Mouse (Mus musculus): ENCODE measurements around the gene Stk16. TPM values are rescaled to one million over a fixed set of nuclear protein-coding genes. Genes with fewer than 3 reads are reported as not detected.
A peak's percentile ranks its signal among the peaks of the same experiment; 100 is the strongest.

Stk16 gene
- 147 and 193 TPM in 2 replicates for polyA plus RNA-seq (2012; rRNA removed)

- TF ChIP-seq POLR2A (IDR thresholded peaks at IDR 0.05; ENCODE audit: low read depth, low read length) (peak; percentile 67), CTCF (IDR thresholded peaks at IDR 0.05; ENCODE audit: extremely low read depth, insufficient read length, insufficient replicate concordance, low read depth, low read length) (no peak)
- Histone ChIP-seq H3K27me3 (ENCODE audit: control insufficient read depth, insufficient read depth, low read length) (no peaks in the 10 kb centered on the region), H3K4me3 (ENCODE audit: low read depth, low read length) (peak within 1 kb of the TSS; percentile 88), H3K4me1 (ENCODE audit: control insufficient read depth, insufficient read depth, insufficient read length, low read length) (peaks cover 32% of the 10 kb centered on the region), H3K27ac (ENCODE audit: insufficient read depth, low read depth, low read length) (peak within 1 kb of the TSS; percentile 49), H3K36me3 (ENCODE audit: control insufficient read depth, insufficient read depth, low read length) (peaks cover 28% of the 10 kb centered on the region)
- 4% methylated on average over 42 of the region's 42 CpGs for WGBS
Measured at GRCm38 (mm10) chr1:75210136-75211087, at the start of gene Stk16, which contains the start of gene Glb1l. Gene Stk16, plus strand, starts transcription at chr1:75210838. Gene Glb1l, minus strand, starts transcription at chr1:75210813.

GRCm38 (mm10) chr1:75168093-75168471 lies 42.6 kb upstream of the Stk16 start:
- H3K4me3 ChIP-seq (ENCODE audit: low read depth, low read length), result peak overlapping the region; percentile 75
- peak overlapping the region; percentile 47 for H3K27ac ChIP-seq (ENCODE audit: insufficient read depth, low read depth, low read length)
- no peaks in the 10 kb centered on the region for H3K27me3 ChIP-seq (ENCODE audit: control insufficient read depth, insufficient read depth, low read length)
- 3% methylated on average over 7 of the region's 7 CpGs for WGBS
- TF ChIP-seq POLR2A (IDR thresholded peaks at IDR 0.05; ENCODE audit: low read depth, low read length), result no peak
- no peak for TF ChIP-seq CTCF (IDR thresholded peaks at IDR 0.05; ENCODE audit: extremely low read depth, insufficient read length, insufficient replicate concordance, low read depth, low read length)
- H3K36me3 ChIP-seq (ENCODE audit: control insufficient read depth, insufficient read depth, low read length), result peaks cover 27% of the 10 kb centered on the region
- peaks cover 5% of the 10 kb centered on the region for H3K4me1 ChIP-seq (ENCODE audit: control insufficient read depth, insufficient read depth, insufficient read length, low read length)

GRCm38 (mm10) chr1:75168472-75169464 lies 41.9 kb upstream of the Stk16 start, which contains the start of gene Zfand2b:
Gene Zfand2b, plus strand, starts transcription at chr1:75168646.
- peak within 1 kb of the TSS; percentile 47 for H3K27ac ChIP-seq (ENCODE audit: insufficient read depth, low read depth, low read length)
- 3% methylated on average over 59 of the region's 59 CpGs for WGBS
- H3K27me3 ChIP-seq (ENCODE audit: control insufficient read depth, insufficient read depth, low read length), result no peaks in the 10 kb centered on the region
- peaks cover 5% of the 10 kb centered on the region for H3K4me1 ChIP-seq (ENCODE audit: control insufficient read depth, insufficient read depth, insufficient read length, low read length)
- no peak for TF ChIP-seq CTCF (IDR thresholded peaks at IDR 0.05; ENCODE audit: extremely low read depth, insufficient read length, insufficient replicate concordance, low read depth, low read length)
- peak; percentile 85 for TF ChIP-seq POLR2A (IDR thresholded peaks at IDR 0.05; ENCODE audit: low read depth, low read length)
- H3K4me3 ChIP-seq (ENCODE audit: low read depth, low read length), result peak within 1 kb of the TSS; percentile 75
- H3K36me3 ChIP-seq (ENCODE audit: control insufficient read depth, insufficient read depth, low read length), result peaks cover 34% of the 10 kb centered on the region

- Histone ChIP-seq H3K27ac (ENCODE audit: insufficient read depth, low read depth, low read length) (no peak overlapping the region), H3K4me3 (ENCODE audit: low read depth, low read length) (peak overlapping the region; percentile 82), H3K36me3 (ENCODE audit: control insufficient read depth, insufficient read depth, low read length) (peaks cover 27% of the 10 kb centered on the region), H3K27me3 (ENCODE audit: control insufficient read depth, insufficient read depth, low read length) (no peaks in the 10 kb centered on the region), H3K4me1 (ENCODE audit: control insufficient read depth, insufficient read depth, insufficient read length, low read length) (peaks cover 12% of the 10 kb centered on the region)
- TF ChIP-seq POLR2A (IDR thresholded peaks at IDR 0.05; ENCODE audit: low read depth, low read length), result no peak
- TF ChIP-seq CTCF (IDR thresholded peaks at IDR 0.05; ENCODE audit: extremely low read depth, insufficient read length, insufficient replicate concordance, low read depth, low read length), result no peak
- WGBS, result 2% methylated on average over 23 of the region's 23 CpGs
Measured at GRCm38 (mm10) chr1:75179334-75180104, 31.1 kb upstream of the Stk16 start.

DNA sequence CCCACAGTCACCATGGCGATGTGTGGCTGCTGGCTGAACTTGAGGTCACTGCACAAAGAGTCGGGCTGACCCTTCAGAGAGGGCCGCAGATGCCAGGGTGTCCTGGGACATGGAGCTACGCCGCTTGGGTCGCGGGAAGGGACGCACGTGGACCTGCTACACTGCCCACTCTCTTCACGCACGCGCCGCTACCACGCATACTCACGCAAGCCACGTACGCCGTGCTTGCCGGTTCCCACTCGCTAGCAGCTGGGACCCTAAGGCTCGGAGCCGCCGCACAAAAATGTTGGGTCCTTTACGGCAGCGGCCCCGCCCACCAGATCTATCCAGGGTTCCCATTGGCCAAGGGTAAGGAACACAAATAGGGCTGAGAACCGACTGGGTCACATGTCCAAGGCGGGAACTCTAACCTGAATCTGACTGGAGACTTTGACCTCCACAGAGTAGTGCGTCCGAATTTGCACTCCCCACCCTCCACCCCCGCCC lies 30.5 kb upstream of the Stk16 start, which contains the start of gene Abcb6:
Abcb6 (minus strand) TSS at position 288 of the 486 bp plus-strand sequence.
- Histone ChIP-seq H3K4me1 (ENCODE audit: control insufficient read depth, insufficient read depth, insufficient read length, low read length) (peaks cover 12% of the 10 kb centered on the region), H3K4me3 (ENCODE audit: low read depth, low read length) (peak within 1 kb of the TSS; percentile 82), H3K27me3 (ENCODE audit: control insufficient read depth, insufficient read depth, low read length) (no peaks in the 10 kb centered on the region), H3K36me3 (ENCODE audit: control insufficient read depth, insufficient read depth, low read length) (peaks cover 31% of the 10 kb centered on the region), H3K27ac (ENCODE audit: insufficient read depth, low read depth, low read length) (peak within 1 kb of the TSS; percentile 35; the same call in 1 of the 2 replicates)
- TF ChIP-seq POLR2A (IDR thresholded peaks at IDR 0.05; ENCODE audit: low read depth, low read length), result 0 out of 2 replicates have a peak, but pooled peaks have one; percentile 20
- TF ChIP-seq CTCF (IDR thresholded peaks at IDR 0.05; ENCODE audit: extremely low read depth, insufficient read length, insufficient replicate concordance, low read depth, low read length), result no peak
- WGBS, result under 1% methylated on average over 31 of the region's 31 CpGs

- Histone ChIP-seq H3K36me3 (ENCODE audit: control insufficient read depth, insufficient read depth, low read length) (peaks cover 36% of the 10 kb centered on the region), H3K27me3 (ENCODE audit: control insufficient read depth, insufficient read depth, low read length) (no peaks in the 10 kb centered on the region), H3K27ac (ENCODE audit: insufficient read depth, low read depth, low read length) (peak overlapping the region; percentile 35; the same call in 1 of the 2 replicates), H3K4me1 (ENCODE audit: control insufficient read depth, insufficient read depth, insufficient read length, low read length) (peaks cover 12% of the 10 kb centered on the region), H3K4me3 (ENCODE audit: low read depth, low read length) (no peak overlapping the region)
- TF ChIP-seq POLR2A (IDR thresholded peaks at IDR 0.05; ENCODE audit: low read depth, low read length), result no peak
- no peak for TF ChIP-seq CTCF (IDR thresholded peaks at IDR 0.05; ENCODE audit: extremely low read depth, insufficient read length, insufficient replicate concordance, low read depth, low read length)
- 15% methylated on average over 7 of the region's 7 CpGs for WGBS
Measured at GRCm38 (mm10) chr1:75180741-75181140, 29.9 kb upstream of the Stk16 start.
